Mouse (Mus musculus): Measurements from ENCODE around the gene Pak4.
"Not testable (repeated sequence)": the region's sequence is repeated elsewhere in the genome, so short reads cannot be mapped to it uniquely, and the experiment has no call there.

The Pak4 gene

GRCm38 (mm10) chr7:28597642-28598446, at the start of gene Pak4, which contains the start of gene Samd4b:
Pak4 (minus strand) TSS chr7:28598185.
Samd4b (minus strand) TSS chr7:28598144.
- DNase-seq (ENCODE audit: low read depth, low spot score): peak; percentile 96

DNA sequence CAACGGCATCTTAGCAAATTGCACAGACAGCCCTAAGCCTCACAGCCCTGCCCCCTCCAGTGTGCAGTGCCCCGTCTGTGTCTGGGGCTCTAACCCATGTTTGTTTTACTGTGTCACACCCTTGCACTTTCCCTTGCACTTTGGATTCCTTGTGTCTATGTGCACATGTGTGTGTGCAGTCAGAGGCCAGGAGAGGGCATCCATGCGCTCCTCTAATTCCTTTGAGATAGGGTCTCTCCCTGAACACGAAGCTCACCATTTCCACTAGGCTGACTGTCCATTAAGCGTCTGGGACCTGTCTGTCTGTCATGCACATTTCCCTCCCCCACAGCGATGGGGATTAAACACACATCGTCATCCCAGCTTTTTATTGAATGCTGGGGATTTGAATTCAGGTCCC, 49.0 kb upstream of the Pak4 start:
- no peak for DNase-seq (ENCODE audit: low read depth, low spot score)

- DNase-seq (ENCODE audit: low read depth, low spot score): no peak
These were observed 48.0 kb upstream of the Pak4 start for GRCm38 (mm10) chr7:28645947-28646475.

DNA sequence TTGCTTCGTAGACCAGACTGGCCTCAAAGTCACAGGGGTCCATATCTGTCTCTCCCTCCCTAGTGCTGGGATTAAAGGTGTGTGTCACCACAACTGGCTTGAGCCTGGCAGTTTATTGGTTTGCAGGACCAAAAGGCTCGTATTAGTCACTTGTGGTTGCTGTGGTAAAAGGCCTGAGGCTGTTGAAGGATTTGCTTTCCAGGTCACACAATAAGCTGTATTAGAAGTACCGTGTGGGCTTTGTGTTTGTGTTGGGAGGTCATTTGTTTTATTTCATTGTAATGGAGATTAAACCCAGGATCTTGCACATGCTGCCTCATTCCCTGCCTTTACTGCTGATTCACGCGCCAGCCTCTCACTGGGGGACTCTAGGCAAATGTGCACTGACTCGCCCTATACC, 47.4 kb upstream of the Pak4 start:
- no peak for DNase-seq (ENCODE audit: low read depth, low spot score)

GRCm38 (mm10) chr7:28641546-28641945, 43.6 kb upstream of the Pak4 start:
- no peak for DNase-seq (ENCODE audit: low read depth, low spot score)

DNA sequence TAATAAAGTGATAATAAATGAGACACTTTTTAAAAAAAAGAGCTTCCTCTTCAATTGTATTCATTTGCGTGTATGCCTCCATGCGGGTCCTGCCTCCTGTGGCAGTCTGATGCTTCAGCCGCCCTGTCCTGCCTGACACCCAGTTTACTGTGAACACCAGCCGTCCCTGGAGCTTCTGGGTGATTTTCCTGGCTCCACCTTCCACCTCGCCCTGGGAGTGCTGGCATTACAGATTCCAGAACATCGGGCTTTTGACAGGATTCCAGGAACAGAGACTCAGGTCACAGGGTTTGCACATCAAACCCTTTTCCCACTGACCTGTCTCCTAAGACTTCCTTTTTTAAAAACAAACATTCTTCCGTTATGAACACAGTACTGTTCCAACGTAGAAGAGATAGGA, 39.5 kb upstream of the Pak4 start:
- DNase-seq (ENCODE audit: low read depth, low spot score): no peak

GRCm38 (mm10) chr7:28634128-28634527, 36.1 kb upstream of the Pak4 start:
- DNase-seq (ENCODE audit: low read depth, low spot score): no peak

DNA sequence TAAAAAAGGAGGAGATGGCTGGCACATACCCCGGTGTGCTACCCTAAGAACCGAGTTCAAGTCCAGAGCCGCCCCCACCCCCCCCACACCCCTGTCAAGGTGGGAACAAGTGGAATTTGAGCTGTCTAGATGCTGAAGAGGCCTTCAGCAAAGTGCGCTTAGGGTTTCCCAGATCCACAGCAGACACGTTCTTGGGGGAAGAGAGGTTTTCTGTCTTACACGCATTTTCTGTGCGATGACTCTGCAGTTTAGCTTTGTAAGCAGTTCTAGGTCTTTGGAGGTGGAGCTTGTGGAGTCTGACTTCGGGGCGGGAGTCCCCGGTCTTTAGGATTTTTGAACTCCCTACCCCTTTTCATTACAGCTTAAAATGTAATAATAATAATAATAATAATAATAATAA, 33.1 kb upstream of the Pak4 start, which contains the start of gene Acp7:
TSS of gene Acp7 (minus strand) at position 260 of the 400 bp plus-strand sequence.
- DNase-seq (ENCODE audit: low read depth, low spot score): no peak

GRCm38 (mm10) chr7:28624791-28625190, 26.8 kb upstream of the Pak4 start:
- no peak for DNase-seq (ENCODE audit: low read depth, low spot score)

- DNase-seq (ENCODE audit: low read depth, low spot score): no peak
These were observed 21.2 kb upstream of the Pak4 start for GRCm38 (mm10) chr7:28619098-28619715.

DNA sequence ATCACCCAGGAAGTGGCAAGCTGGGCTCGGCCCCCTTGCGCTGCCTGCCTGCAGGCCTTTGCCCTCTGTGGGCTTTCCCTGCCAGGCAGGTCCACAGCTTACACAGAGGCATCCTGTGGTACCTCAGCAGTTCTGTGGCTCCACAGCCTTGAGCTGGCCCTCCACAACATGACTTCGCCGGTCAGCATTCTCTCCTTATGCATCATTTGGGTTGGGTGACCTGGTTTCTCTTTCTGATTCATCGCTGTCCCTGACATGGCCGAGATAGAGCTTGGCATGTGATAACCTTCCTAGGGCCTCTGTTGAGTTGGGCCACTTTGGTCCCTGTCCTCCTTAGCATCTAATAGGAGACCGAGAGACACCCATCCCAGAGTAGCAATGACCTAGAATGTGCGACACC, 8.0 kb upstream of the Pak4 start:
- DNase-seq (ENCODE audit: low read depth, low spot score): no peak

- not testable (repeated sequence) for DNase-seq (ENCODE audit: low read depth, low spot score)
These were observed 5.8 kb upstream of the Pak4 start for GRCm38 (mm10) chr7:28603788-28604187.

DNA sequence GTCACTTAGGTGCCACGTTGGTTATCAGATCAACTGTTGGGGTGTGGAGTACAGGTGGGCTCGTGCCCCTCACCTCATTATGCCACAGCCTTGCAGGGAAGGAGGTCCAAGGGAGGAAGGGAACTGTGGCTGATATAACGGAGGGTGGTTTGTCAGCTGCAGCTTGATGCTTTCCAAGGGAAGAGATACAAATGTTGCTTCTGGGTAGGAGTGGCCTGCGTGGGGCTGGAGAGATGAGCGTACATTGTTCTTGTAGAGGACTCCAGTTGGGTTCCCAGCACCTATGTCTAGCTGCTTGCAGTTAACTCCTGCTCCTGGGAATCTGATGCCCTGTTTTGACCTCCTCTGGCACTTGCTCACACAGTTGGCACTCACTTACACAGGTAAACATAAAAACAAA, 5.2 kb upstream of the Pak4 start:
- DNase-seq (ENCODE audit: low read depth, low spot score): no peak

DNA sequence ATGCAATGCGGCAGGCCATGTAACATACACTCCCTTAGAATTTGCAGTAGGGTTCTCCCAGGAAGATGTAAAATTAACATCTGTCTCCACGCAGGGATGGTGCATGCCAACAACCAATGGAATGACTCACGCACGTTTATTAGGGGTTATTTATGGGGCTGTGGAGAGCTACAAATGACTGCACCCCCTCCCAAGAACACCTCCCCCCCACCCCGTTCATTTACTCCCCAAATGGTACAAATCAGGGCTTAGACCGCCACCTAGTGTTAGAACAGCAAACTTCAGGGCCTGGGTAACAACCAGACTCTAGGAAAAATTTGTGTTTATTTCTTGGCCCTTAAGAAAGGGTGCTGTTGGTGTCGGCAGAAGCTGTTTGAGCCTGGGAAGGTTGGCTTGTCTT, 3.7 kb upstream of the Pak4 start:
- no peak for DNase-seq (ENCODE audit: low read depth, low spot score)

DNA sequence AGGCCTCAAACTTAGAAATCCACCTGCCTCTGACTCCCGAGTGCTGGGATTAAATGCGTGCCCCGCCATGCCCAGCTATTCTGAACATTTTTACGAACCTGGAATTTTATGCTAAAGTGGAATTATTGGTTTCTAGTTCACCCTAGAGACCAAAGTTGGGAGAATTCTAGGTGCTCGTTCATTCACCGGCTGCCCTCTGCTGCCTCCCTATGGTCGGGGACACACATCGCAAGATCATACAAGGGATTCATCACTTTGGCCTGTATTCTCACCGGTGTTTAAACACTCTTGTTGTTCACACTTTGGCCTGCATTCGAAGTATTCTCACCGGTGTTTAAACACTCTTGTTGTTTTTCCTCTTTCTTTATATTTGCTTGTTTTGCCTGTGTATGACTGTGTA, 3.0 kb upstream of the Pak4 start:
- DNase-seq (ENCODE audit: low read depth, low spot score): no peak

GRCm38 (mm10) chr7:28598951-28599350, 966 bp upstream of the Pak4 start:
- no peak for DNase-seq (ENCODE audit: low read depth, low spot score)

- no peak for DNase-seq (ENCODE audit: low read depth, low spot score)
These were observed 761 bp downstream of the Pak4 start for GRCm38 (mm10) chr7:28597277-28597570.

GRCm38 (mm10) chr7:28596436-28597276, 1.3 kb downstream of the Pak4 start:
- no peak for DNase-seq (ENCODE audit: low read depth, low spot score)

- DNase-seq (ENCODE audit: low read depth, low spot score): no peak
These were observed 2.1 kb downstream of the Pak4 start for GRCm38 (mm10) chr7:28595751-28596435.

DNA sequence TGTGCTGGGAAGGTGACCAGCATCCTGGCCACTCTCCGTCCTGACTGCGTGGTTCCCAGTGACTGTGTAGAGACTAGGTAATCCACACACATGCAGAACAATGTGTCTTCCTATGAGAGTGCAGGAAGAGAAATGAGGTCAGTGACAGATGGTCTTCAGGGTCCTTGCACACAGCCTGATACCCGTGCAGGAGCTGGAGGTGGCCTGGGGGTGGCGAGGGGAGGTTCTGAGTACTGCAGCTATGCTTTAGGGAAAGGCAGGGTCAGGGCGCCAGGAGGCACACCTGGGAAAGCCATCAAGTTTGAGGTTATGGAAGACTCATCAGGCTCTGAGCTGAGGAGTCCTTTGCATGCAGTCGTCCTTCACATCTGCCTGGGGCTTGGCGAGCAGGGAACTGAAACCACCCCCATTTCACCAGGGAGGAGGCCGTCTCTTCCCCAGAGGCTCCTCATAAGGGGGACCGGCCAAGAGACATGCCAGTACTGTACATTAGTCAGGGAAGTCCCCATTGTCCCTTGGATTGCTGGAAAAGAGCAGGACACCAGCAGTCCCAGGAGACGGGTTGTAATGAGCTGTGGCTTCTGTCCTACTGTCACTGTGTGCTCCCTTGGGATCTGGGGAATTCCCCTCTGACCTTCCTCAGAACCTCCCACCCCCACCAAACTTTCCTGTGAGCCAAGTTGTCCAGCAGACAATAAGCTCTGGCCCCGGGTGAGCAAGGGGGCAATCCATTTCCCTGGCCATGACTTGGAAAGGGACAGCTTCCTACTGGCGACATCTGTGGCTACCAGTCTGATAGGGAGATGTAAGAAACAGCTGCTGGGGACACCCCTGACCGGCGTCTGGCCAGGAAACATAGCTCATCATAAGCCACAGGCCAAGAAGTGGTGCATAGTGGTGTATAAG, 4.5 kb downstream of the Pak4 start:
- DNase-seq (ENCODE audit: low read depth, low spot score): no peak

- no peak for DNase-seq (ENCODE audit: low read depth, low spot score)
These were observed 6.1 kb downstream of the Pak4 start for GRCm38 (mm10) chr7:28591862-28592261.
